Mouse (Mus musculus) forebrain, embryonic 13.5 days (tissue): ENCODE results near the gene Gjc1. TPM values are rescaled to one million over a fixed set of nuclear protein-coding genes. Genes with fewer than 3 reads are reported as not detected.

Experiments used
- ATAC-seq: fragments of 200-750 bp; cut with Nextera tagmentation; 2 replicates; pipeline ENCODE4 v1.8.0; 2017
- H3K27ac ChIP-seq: fragments of 300-500 bp; sonication (generic); 2 replicates; pipeline ENCODE4 v1.5.1; 2015; ENCODE audit warnings: inconsistent platforms, mild to moderate bottlenecking, moderate library complexity
- H3K27me3 ChIP-seq: fragments of 300-500 bp; sonication (generic); 2 replicates; pipeline ENCODE4 v1.6.1; 2015; ENCODE audit warnings: mild to moderate bottlenecking, inconsistent platforms
- H3K36me3 ChIP-seq: fragments of 300-500 bp; sonication (generic); 2 replicates; pipeline ENCODE4 v1.6.1; 2015; ENCODE audit warnings: mild to moderate bottlenecking, inconsistent platforms; ENCODE audit not compliant: poor library complexity, severe bottlenecking
- H3K4me1 ChIP-seq: fragments of 300-500 bp; sonication (generic); 2 replicates; pipeline ENCODE4 v1.6.1; 2015; ENCODE audit warnings: inconsistent platforms
- H3K4me2 ChIP-seq: fragments of 300-500 bp; sonication (generic); 2 replicates; pipeline ENCODE4 v1.6.1; 2015; ENCODE audit warnings: inconsistent platforms, mild to moderate bottlenecking, moderate library complexity
- H3K4me3 ChIP-seq: fragments of 300-500 bp; sonication (generic); 2 replicates; pipeline ENCODE4 v1.5.1; 2015; ENCODE audit warnings: mild to moderate bottlenecking, inconsistent platforms
- H3K9ac ChIP-seq: fragments of 300-500 bp; sonication (generic); 2 replicates; pipeline ENCODE4 v1.6.1; 2015; ENCODE audit warnings: mild to moderate bottlenecking, inconsistent platforms
- H3K9me3 ChIP-seq: fragments of 300-500 bp; sonication (generic); replicated peaks from 2 replicates; pipeline ENCODE4 v1.6.1; 2016; ENCODE audit warnings: inconsistent platforms
- WGBS: fragments of 180-500 bp; shearing (Covaris S2); methylation state at CpG from one replicate; pipeline ENCODE4 v1.1.7; 2015; 5-methylcytosine and 5-hydroxymethylcytosine counted together
- polyA plus RNA-seq: library from polyadenylated mRNA; unstranded; fragments of >200 nt; fragmentation: Nextera tagmentation; extraction: Ambion mirVana; gene quantifications from 2 replicates; pipeline ENCODE4 v1.2.1, GENCODE M21; 2015

The Gjc1 gene
- polyA plus RNA-seq, 1 experiment from 2014 or later: 69.2 TPM

- WGBS: 74% methylated on average over 6 of the region's 6 CpGs
- H3K4me1 ChIP-seq: peaks cover 32% of the 10 kb centered on the region
- no peaks in the 10 kb centered on the region for H3K36me3 ChIP-seq
- H3K4me2 ChIP-seq: no peak overlapping the region
- H3K9me3 ChIP-seq: no peaks in the 10 kb centered on the region
- H3K27ac ChIP-seq: no peak overlapping the region
- ATAC-seq: no peak
- H3K9ac ChIP-seq: no peak overlapping the region
- H3K4me3 ChIP-seq: no peak overlapping the region
- H3K27me3 ChIP-seq: peaks cover 11% of the 10 kb centered on the region
These were observed 52.3 kb downstream of the Gjc1 start for GRCm38 (mm10) chr11:102767055-102767670.

GRCm38 (mm10) chr11:102765416-102765815, 54.1 kb downstream of the Gjc1 start:
- Histone ChIP-seq H3K4me2 (no peak overlapping the region), H3K9ac (no peak overlapping the region), H3K27me3 (peaks cover 18% of the 10 kb centered on the region), H3K4me3 (no peak overlapping the region), H3K27ac (no peak overlapping the region), H3K9me3 (no peaks in the 10 kb centered on the region), H3K4me1 (peaks cover 24% of the 10 kb centered on the region), H3K36me3 (no peaks in the 10 kb centered on the region)
- WGBS: 90% methylated on average over 5 of the region's 5 CpGs
- ATAC-seq: no peak

DNA sequence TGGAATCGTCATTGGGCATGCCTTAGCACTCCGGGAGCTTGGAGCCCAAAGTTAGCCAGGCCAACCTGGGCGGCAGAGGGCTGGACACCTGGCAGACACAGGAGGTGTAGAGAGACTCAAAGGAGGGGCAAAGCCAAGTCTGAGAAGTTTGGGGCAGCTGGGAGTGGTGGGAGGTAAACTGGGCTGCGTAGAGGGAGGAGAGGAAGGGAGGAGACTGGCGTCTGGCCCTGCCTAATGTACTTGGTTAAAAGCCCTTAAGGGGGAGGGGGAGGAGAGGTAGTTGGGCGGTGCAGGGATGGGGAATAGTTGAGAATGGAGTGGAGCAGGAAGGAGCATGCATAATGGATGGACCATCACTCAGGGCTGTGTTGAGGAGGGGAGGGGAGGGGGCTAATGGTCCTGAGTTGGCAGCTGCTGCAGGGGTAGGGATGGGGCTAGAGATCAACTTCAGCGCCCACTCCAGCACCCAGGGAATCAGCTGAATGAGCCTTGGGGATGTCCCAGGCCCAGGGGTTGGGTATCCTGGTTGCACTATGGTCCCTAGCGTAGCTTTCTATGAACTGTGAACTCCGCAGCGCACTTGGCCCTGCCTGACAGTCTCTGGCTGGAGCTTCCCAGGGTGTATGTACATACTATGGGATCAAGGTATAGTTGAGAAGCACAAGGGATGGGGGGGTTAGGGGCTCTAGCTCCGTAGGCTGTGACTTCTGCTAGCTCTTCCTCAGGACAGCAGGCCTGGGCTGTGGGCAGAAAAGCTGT, 56.3 kb downstream of the Gjc1 start:
- Histone ChIP-seq H3K4me3 (no peak overlapping the region), H3K9me3 (no peaks in the 10 kb centered on the region), H3K36me3 (no peaks in the 10 kb centered on the region), H3K27me3 (peaks cover 25% of the 10 kb centered on the region), H3K4me1 (peaks cover 21% of the 10 kb centered on the region), H3K27ac (no peak overlapping the region), H3K9ac (no peak overlapping the region), H3K4me2 (peak overlapping the region; percentile 2; the same call in 1 of the 2 replicates)
- WGBS: 58% methylated on average over 11 of the region's 11 CpGs
- no peak for ATAC-seq

- Histone ChIP-seq H3K4me3 (peak overlapping the region; percentile 67), H3K36me3 (no peaks in the 10 kb centered on the region), H3K9me3 (no peaks in the 10 kb centered on the region), H3K27ac (no peak overlapping the region), H3K4me1 (peaks cover 21% of the 10 kb centered on the region), H3K9ac (peak overlapping the region; percentile 89), H3K27me3 (peaks cover 25% of the 10 kb centered on the region), H3K4me2 (peak overlapping the region; percentile 99)
- WGBS: 8% methylated on average over 15 of the region's 15 CpGs
- peak; percentile 2; the same call in 1 of the 2 replicates for ATAC-seq
These were observed 57.3 kb downstream of the Gjc1 start for GRCm38 (mm10) chr11:102762248-102762647.

- Histone ChIP-seq H3K9ac (peak within 1 kb of the TSS; percentile 89), H3K27ac (no peak within 1 kb of the TSS), H3K9me3 (no peaks in the 10 kb centered on the region), H3K4me3 (peak within 1 kb of the TSS; percentile 67), H3K4me2 (peak within 1 kb of the TSS; percentile 99), H3K27me3 (peaks cover 25% of the 10 kb centered on the region), H3K36me3 (no peaks in the 10 kb centered on the region), H3K4me1 (peaks cover 21% of the 10 kb centered on the region)
- peak; percentile 55 for ATAC-seq
- under 1% methylated on average over 57 of the region's 76 CpGs for WGBS
These were observed 57.9 kb downstream of the Gjc1 start, which contains the start of gene Adam11 for GRCm38 (mm10) chr11:102761309-102762210. Gene Adam11, plus strand, starts transcription at chr11:102761439.

- WGBS: 14% methylated on average over 6 of the region's 6 CpGs
- peak; percentile 52 for ATAC-seq
These were observed 58.6 kb downstream of the Gjc1 start for GRCm38 (mm10) chr11:102760805-102761308.

DNA sequence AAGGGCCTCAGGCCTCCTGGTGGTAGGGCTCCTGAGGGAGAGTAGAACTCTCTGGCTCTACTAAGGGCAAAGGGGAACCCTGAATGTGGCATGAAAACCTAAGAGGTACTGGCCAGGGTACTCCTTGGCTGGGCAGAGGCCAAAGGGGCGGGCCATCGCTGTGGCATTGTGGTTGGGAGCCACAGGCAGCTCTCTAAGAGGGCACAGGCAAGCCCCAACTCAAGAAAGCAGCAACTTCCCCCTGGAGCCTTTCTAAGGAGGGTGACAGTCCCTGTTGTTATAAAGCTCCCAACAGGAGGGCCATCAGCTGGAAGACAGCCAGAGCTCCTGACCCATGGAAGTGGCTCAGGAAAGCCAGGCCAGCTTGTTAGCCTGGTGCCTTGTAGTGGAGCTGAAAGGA, 60.5 kb downstream of the Gjc1 start:
- Histone ChIP-seq H3K4me2 (no peak overlapping the region), H3K9me3 (no peaks in the 10 kb centered on the region), H3K27me3 (peaks cover 24% of the 10 kb centered on the region), H3K9ac (no peak overlapping the region), H3K4me3 (no peak overlapping the region), H3K27ac (no peak overlapping the region), H3K36me3 (no peaks in the 10 kb centered on the region), H3K4me1 (peaks cover 40% of the 10 kb centered on the region)
- 76% methylated on average over 2 of the region's 2 CpGs for WGBS
- no peak for ATAC-seq

More at GRCm38 (mm10) chr11:102760805-102761308, 58.6 kb downstream of the Gjc1 start:
- Histone ChIP-seq H3K27me3 (peaks cover 25% of the 10 kb centered on the region), H3K27ac (no peak overlapping the region), H3K9ac (peak overlapping the region; percentile 89), H3K36me3 (no peaks in the 10 kb centered on the region), H3K9me3 (no peaks in the 10 kb centered on the region), H3K4me2 (peak overlapping the region; percentile 99), H3K4me1 (peaks cover 21% of the 10 kb centered on the region), H3K4me3 (peak overlapping the region; percentile 67)

DNA sequence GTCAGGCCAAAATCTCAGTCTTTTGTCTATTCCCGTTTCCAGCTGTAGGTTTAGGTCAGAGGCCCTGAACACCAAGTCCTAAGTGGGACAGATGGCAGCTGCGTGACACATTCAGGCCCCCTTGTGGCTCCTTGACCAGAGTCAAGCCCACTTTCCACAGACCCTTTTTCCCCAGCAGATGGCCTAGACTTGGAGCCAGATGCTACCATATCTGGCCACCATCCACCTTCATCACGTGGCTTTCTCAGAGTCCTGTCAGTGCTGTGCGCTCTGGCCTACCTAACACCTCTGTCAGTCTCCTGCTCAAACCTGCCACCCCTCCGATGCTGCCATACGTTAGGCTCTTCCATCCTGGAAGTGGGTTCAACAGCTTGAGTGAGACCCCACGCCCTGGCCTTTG, 64.1 kb downstream of the Gjc1 start:
- Histone ChIP-seq H3K9me3 (no peaks in the 10 kb centered on the region), H3K4me1 (peaks cover 32% of the 10 kb centered on the region), H3K4me2 (no peak overlapping the region), H3K27me3 (peaks cover 6% of the 10 kb centered on the region), H3K4me3 (no peak overlapping the region), H3K27ac (no peak overlapping the region), H3K36me3 (no peaks in the 10 kb centered on the region), H3K9ac (no peak overlapping the region)
- no peak for ATAC-seq
- 77% methylated on average over 7 of the region's 7 CpGs for WGBS

- H3K9me3 ChIP-seq: no peaks in the 10 kb centered on the region
- WGBS: 24% methylated on average over 4 of the region's 4 CpGs
- H3K9ac ChIP-seq: peak overlapping the region; percentile 45; the same call in 1 of the 2 replicates
- H3K4me2 ChIP-seq: peak overlapping the region; percentile 44
- H3K4me3 ChIP-seq: no peak overlapping the region
- H3K27ac ChIP-seq: peak overlapping the region; percentile 59
- H3K36me3 ChIP-seq: no peaks in the 10 kb centered on the region
- peaks cover 32% of the 10 kb centered on the region for H3K4me1 ChIP-seq
- ATAC-seq: 0 out of 2 replicates have a peak, but pooled peaks have one; percentile 33
- H3K27me3 ChIP-seq: no peaks in the 10 kb centered on the region
These were observed 65.1 kb downstream of the Gjc1 start for GRCm38 (mm10) chr11:102754416-102754815.

- Histone ChIP-seq H3K36me3 (no peaks in the 10 kb centered on the region), H3K4me1 (peaks cover 32% of the 10 kb centered on the region), H3K9me3 (no peaks in the 10 kb centered on the region), H3K4me2 (peak overlapping the region; percentile 44), H3K27ac (peak overlapping the region; percentile 59), H3K9ac (peak overlapping the region; percentile 45; the same call in 1 of the 2 replicates), H3K4me3 (no peak overlapping the region), H3K27me3 (no peaks in the 10 kb centered on the region)
- ATAC-seq: peak; percentile 72
- 44% methylated on average over 18 of the region's 18 CpGs for WGBS
These were observed 65.7 kb downstream of the Gjc1 start for GRCm38 (mm10) chr11:102753591-102754324.
